Mouse (Mus musculus) kidney, embryonic 14.5 days (tissue): ENCODE data around the gene Rpl19. TPM values are rescaled to one million over a fixed set of nuclear protein-coding genes. Genes with fewer than 3 reads are reported as not detected.

Experiments
- ATAC-seq: fragments of 200-750 bp; cut with Nextera tagmentation; 2 replicates; pipeline ENCODE4 v1.8.0; 2017; ENCODE audit warnings: moderate number of reproducible peaks, mild to moderate bottlenecking, moderate TSS enrichment, moderate library complexity; ENCODE audit not compliant: low FRiP score, low TSS enrichment
- H3K27ac ChIP-seq: fragments of 300-500 bp; sonication (generic); 2 replicates; pipeline ENCODE4 v1.5.1; 2014; ENCODE audit warnings: low read depth, mild to moderate bottlenecking, low read length, moderate library complexity, mixed read lengths
- H3K27me3 ChIP-seq: fragments of 300-500 bp; sonication (generic); 2 replicates; pipeline ENCODE4 v1.6.1; 2014; ENCODE audit warnings: mild to moderate bottlenecking, low read length; ENCODE audit not compliant: control insufficient read depth, insufficient read depth
- H3K36me3 ChIP-seq: fragments of 300-500 bp; sonication (generic); 2 replicates; pipeline ENCODE4 v1.6.1; 2014; ENCODE audit warnings: low read length, mixed read lengths; ENCODE audit not compliant: control insufficient read depth, insufficient read depth
- H3K4me1 ChIP-seq: fragments of 300-500 bp; sonication (generic); 2 replicates; pipeline ENCODE4 v1.6.1; 2014; ENCODE audit warnings: low read length, mixed read lengths; ENCODE audit not compliant: control insufficient read depth, insufficient read depth
- H3K4me2 ChIP-seq: fragments of 300-500 bp; sonication (generic); replicated peaks from 2 replicates; pipeline ENCODE4 v1.6.1; 2014; ENCODE audit warnings: low read depth, mild to moderate bottlenecking, low read length
- H3K4me3 ChIP-seq: fragments of 300-500 bp; sonication (generic); 2 replicates; pipeline ENCODE4 v1.5.1; 2014; ENCODE audit warnings: mild to moderate bottlenecking, low read length
- H3K9ac ChIP-seq: fragments of 300-500 bp; sonication (generic); 2 replicates; pipeline ENCODE4 v1.6.1; 2014; ENCODE audit warnings: low read depth, mild to moderate bottlenecking, low read length, moderate library complexity
- H3K9me3 ChIP-seq: fragments of 300-500 bp; sonication (generic); 2 replicates; pipeline ENCODE4 v1.6.1; 2016; ENCODE audit warnings: low read length; ENCODE audit not compliant: control insufficient read depth
- WGBS: fragments of 180-500 bp; shearing (Covaris S2); extraction: QIAGEN DNeasy Blood & Tissue Kit; methylation state at CpG from one replicate; pipeline ENCODE4 v1.1.7; 2014; 5-methylcytosine and 5-hydroxymethylcytosine counted together
- polyA plus RNA-seq: library from polyadenylated mRNA; unstranded; fragments of >200 nt; fragmentation: Nextera tagmentation; extraction: Ambion mirVana; gene quantifications from 2 replicates; pipeline ENCODE4 v1.2.1, GENCODE M21; 2014

The Rpl19 gene
- polyA plus RNA-seq, 1 experiment from 2014 or later, result 1,236 TPM

DNA sequence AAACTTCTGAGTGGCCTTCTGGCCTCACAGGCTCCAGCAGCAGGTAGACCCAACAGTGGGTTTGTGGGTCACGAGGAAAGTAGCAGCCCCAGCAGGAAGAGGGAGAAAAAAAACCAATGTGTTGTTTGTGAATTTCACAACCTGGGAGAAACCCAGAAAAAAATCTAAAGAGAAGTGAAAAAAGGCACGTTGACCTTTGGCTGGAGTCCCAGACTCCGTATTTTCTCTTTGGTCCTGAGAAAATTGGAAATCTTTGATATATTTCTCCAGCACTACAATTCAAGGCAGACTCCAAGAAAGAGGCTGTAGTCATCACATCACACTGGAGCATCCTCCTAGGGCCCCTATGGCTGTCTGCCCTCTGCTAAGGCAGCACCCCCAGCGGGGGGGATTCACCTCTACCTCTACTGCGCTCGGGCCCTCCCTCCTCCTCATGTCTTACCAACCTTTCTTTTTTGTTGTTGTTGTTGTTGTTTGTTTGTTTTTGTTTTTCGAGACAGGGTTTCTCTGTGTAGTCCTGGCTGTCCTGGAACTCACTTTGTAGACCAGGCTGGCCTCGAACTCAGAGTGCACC lies 29.0 kb upstream of the Rpl19 start:
- Histone ChIP-seq H3K27ac (no peak overlapping the region), H3K9ac (no peak overlapping the region), H3K4me1 (0 out of 2 replicates have a peak, but pooled peaks cover 4% of the 10 kb centered on the region), H3K36me3 (no peaks in the 10 kb centered on the region), H3K27me3 (peaks cover 6% of the 10 kb centered on the region), H3K4me2 (no peak overlapping the region), H3K4me3 (no peak overlapping the region), H3K9me3 (no peaks in the 10 kb centered on the region)
- no peak for ATAC-seq
- 82% methylated on average over 8 of the region's 8 CpGs for WGBS

DNA sequence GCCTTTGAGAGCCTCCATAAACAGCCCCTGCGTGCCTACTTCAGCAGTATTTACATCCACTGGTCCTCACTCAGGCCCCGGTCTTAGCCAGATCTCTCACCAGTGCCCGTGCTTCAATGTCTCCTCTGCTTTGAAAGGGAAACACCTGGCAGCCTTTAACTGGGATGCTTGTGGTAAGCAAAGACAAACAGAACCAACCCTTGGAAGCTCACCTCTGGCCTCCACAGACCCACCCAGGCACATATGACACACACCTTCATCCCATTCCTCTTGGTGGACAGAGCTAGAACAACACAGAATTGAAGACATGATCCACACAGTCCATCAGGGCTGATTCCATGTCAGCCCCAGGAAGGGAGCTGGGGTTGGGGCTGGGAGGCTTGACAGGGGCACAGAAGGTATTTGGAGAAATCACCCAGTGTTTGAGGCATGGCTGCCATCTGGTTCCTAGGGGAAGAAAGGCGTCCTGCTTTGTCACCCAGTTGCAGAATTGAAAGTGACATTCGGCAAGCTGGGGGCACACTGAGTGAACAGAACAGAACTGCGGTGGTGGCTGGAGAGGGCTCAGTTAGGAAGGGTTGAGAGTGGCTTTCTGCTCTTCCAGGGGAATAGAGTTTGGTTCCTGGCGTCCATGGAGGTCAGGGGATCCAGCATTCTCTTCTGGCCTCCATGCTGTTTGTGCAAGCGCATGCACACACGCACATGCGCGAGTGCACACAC lies 28.3 kb upstream of the Rpl19 start:
- WGBS, result 74% methylated on average over 11 of the region's 11 CpGs
- Histone ChIP-seq H3K27me3 (peaks cover 6% of the 10 kb centered on the region), H3K4me1 (peaks cover 12% of the 10 kb centered on the region), H3K27ac (no peak overlapping the region), H3K36me3 (no peaks in the 10 kb centered on the region), H3K4me2 (no peak overlapping the region), H3K4me3 (no peak overlapping the region), H3K9ac (no peak overlapping the region), H3K9me3 (no peaks in the 10 kb centered on the region)
- no peak for ATAC-seq

DNA sequence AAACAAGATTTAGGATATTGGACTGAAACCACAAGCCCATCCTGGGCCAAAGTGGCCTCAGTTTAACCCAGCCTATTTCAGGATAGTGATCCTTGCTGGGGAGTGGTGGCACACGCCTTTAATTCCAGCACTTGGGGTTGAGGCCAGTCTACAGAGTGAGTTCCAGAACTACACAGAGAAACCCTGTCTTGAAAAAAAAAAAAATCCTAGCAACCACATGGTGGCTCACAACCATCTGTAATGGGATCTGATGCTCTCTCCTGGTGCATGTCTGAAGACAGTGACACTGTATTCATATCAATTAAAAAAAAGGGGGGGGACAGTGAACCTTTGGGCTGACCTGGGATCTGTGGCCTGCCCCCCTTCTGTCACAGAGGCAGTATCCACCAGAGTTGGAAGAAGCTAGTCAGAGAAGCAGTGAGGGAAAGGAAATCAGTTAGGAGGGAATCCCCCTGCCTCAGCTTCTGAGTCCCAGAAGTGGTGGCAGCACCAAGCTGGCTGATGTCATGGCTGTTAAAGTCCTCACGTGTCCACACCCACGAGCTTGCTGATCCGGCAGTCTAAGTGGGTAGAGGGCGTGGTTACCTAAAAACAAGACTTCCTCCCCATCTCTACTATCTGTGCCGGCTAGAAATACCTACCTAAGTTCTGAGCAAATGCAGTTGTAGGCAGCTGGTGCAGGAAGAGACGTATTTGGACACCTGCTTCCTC lies 27.5 kb upstream of the Rpl19 start:
- Histone ChIP-seq H3K27ac (no peak overlapping the region), H3K9ac (no peak overlapping the region), H3K36me3 (no peaks in the 10 kb centered on the region), H3K4me2 (no peak overlapping the region), H3K9me3 (no peaks in the 10 kb centered on the region), H3K4me3 (no peak overlapping the region), H3K27me3 (peaks cover 6% of the 10 kb centered on the region), H3K4me1 (peaks cover 14% of the 10 kb centered on the region)
- no peak for ATAC-seq
- 60% methylated on average over 7 of the region's 7 CpGs for WGBS

DNA sequence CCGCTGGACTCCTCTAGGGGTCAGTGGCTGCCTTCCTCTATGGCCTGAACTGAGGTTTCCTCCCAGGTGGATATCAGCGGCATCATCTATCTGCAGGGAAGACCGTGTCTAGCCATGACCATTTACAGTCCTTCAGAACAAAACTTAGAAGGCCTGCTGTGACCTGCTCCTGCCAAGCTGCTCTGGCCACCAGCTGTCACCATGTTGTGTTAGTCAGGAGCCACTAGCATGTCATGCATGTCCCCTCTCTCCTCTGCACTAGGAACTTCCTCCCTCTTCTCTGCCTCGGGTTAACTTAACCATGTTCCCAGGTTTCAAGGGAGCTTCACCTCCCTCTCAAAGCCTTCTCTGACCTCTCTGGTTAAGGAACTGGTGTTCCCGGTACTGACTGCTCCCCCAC lies 26.8 kb upstream of the Rpl19 start:
- no peak overlapping the region for H3K27ac ChIP-seq
- H3K4me3 ChIP-seq, result no peak overlapping the region
- H3K27me3 ChIP-seq, result peaks cover 6% of the 10 kb centered on the region
- WGBS, result 39% methylated on average over 5 of the region's 5 CpGs
- peaks cover 14% of the 10 kb centered on the region for H3K4me1 ChIP-seq
- no peak overlapping the region for H3K9ac ChIP-seq
- no peaks in the 10 kb centered on the region for H3K9me3 ChIP-seq
- ATAC-seq, result no peak
- H3K4me2 ChIP-seq, result no peak overlapping the region
- peaks cover 6% of the 10 kb centered on the region; the same call in 1 of the 2 replicates for H3K36me3 ChIP-seq

DNA sequence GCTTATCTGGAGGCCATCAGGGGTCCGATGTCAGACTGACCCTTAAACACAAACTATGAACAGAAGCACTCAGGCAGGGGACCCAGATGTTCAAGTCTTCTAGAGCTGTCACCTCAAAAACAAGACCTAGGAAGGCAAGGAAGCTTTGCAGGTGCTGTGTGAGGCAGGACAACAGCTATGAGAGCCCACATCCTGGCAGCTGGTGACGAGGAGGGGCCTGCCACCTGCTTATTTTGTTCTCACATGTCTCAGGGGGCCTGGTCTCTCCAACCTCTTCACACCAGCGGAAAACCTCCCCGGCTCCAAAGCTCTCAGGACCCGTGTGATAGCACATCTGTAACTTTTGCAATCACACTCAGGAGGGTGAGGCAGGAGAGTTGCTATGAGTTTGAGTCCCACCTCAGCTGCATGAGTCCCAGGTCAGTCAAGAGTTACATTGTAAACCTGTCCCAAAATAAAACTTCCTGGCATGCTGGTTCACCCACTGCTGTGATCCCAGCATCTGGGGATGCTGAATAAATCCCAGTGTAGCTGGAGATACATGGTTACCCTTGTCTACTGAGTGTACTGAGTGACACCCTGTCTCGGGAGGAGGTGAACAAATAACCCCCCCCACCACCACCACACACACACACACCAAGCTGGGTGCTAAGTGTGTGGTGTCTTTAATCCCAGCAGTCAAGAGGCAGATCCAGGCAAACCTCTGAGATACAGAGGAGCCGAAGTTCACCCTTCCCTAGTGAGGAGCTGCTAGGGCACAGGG lies 26.0 kb upstream of the Rpl19 start:
- H3K27ac ChIP-seq, result no peak overlapping the region
- H3K9me3 ChIP-seq, result no peaks in the 10 kb centered on the region
- no peak overlapping the region for H3K4me2 ChIP-seq
- ATAC-seq, result no peak
- peaks cover 6% of the 10 kb centered on the region for H3K27me3 ChIP-seq
- no peak overlapping the region for H3K4me3 ChIP-seq
- no peak overlapping the region; the same call in 1 of the 2 replicates for H3K9ac ChIP-seq
- H3K4me1 ChIP-seq, result peaks cover 10% of the 10 kb centered on the region
- 16% methylated on average over 7 of the region's 7 CpGs for WGBS
- H3K36me3 ChIP-seq, result peaks cover 12% of the 10 kb centered on the region; the same call in 1 of the 2 replicates

DNA sequence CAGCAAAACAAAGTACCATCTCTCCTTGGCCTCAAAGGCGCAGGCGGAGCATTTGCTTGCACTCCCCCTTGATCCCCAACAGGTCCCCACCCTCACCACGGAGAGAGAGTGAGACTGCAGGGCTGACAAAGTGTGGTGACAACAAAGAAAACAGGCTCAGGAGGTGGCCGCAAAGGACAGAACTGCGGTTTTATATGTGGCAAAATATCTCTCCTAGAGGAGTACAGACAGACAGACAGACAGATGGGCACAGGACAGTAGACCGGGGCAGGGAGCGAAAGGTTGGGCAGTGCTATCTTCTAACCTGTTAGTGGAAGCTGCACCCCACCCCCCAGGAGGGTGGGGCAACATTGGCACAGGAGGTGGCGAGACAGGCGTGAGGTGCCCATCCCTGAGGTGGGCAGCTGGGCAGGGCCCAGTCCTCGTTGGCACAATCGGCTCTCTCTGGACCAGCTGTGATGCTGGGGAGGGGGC lies 25.1 kb upstream of the Rpl19 start:
- Histone ChIP-seq H3K4me1 (peaks cover 10% of the 10 kb centered on the region), H3K9ac (no peak overlapping the region), H3K4me3 (no peak overlapping the region), H3K27ac (no peak overlapping the region), H3K9me3 (no peaks in the 10 kb centered on the region), H3K4me2 (no peak overlapping the region), H3K36me3 (peaks cover 15% of the 10 kb centered on the region), H3K27me3 (peaks cover 6% of the 10 kb centered on the region)
- ATAC-seq, result no peak
- 34% methylated on average over 11 of the region's 11 CpGs for WGBS

DNA sequence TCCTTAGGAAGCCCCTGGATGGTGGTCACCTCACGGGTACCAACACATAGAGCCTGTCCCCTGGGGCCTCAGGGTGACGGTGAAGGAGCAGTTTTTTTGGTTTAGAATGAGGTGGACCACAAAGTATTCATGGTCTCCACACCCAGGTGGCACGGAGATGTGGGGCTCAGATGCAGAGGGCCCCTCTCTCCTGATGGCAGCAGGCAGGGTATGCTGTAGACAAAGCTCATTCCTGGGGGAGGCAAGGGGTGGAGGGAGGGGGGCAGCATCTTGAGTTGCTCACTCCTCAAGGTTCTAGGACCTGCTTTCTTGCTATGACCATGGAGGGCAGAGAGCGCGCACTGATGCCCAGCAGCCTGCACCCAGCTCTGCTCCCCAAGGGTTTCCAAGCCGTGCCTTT lies 24.5 kb upstream of the Rpl19 start:
- H3K4me3 ChIP-seq, result no peak overlapping the region

DNA sequence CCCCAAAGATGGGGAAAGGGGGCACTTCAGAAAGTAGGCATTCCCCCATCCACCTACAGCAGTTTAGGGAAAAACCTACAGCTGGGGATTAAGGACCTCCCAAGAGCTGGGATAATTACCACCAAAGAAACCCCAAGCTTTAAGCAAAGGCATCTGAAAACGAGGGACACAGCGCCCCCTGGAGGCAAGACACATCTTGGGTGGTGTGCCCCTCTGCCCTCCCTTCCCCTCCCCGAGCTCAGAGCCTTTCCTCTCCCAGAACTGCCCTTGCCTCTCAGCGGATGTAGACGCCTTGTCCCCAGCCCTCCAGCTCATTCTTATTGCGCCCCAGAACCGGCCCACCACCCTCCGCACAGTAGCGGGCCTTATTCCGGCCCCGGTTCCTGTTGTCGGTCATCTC lies 23.9 kb upstream of the Rpl19 start:
- WGBS, result 22% methylated on average over 12 of the region's 12 CpGs
- Histone ChIP-seq H3K4me1 (peaks cover 10% of the 10 kb centered on the region), H3K9me3 (no peaks in the 10 kb centered on the region), H3K27ac (no peak overlapping the region), H3K36me3 (peaks cover 15% of the 10 kb centered on the region), H3K9ac (no peak overlapping the region), H3K4me3 (no peak overlapping the region), H3K27me3 (peaks cover 6% of the 10 kb centered on the region), H3K4me2 (peak overlapping the region; percentile 4; the same call in 1 of the 2 replicates)
- ATAC-seq, result no peak

More for the DNA sequence above, 24.5 kb upstream of the Rpl19 start:
- no peak overlapping the region for H3K27ac ChIP-seq
- H3K9me3 ChIP-seq, result no peaks in the 10 kb centered on the region
- WGBS, result 62% methylated on average over 6 of the region's 6 CpGs
- no peak for ATAC-seq
- H3K4me2 ChIP-seq, result no peak overlapping the region
- H3K36me3 ChIP-seq, result peaks cover 15% of the 10 kb centered on the region
- H3K27me3 ChIP-seq, result peaks cover 6% of the 10 kb centered on the region
- H3K9ac ChIP-seq, result no peak overlapping the region
- H3K4me1 ChIP-seq, result peaks cover 10% of the 10 kb centered on the region
